In genomic region chr19:29857267-29857666, GRCm38 (mm10) we compare ENCODE assay signal across 30 mouse cellular contexts.
"Had no signal": no experiment of that assay in that cellular context is flagged by ENCODE, and none has a peak within 500 bp of the region (broad histone marks: within the 10 kb centered on the region; RNA-seq: fewer than 3 reads in every experiment).

No protein-coding gene starts in this region.

- H3K4me2 ChIP-seq: limb, embryonic 12.5 days; limb, embryonic 13.5 days; limb, embryonic 15.5 days; liver, embryonic 13.5 days; liver, embryonic 15.5 days; lung, embryonic 14.5 days; lung, embryonic 15.5 days; midbrain, embryonic 11.5 days; midbrain, embryonic 12.5 days; midbrain, embryonic 13.5 days; midbrain, embryonic 15.5 days; neural tube, embryonic 12.5 days; neural tube, embryonic 13.5 days had no signal

- H3K4me3 ChIP-seq: left cerebral cortex, adult 2 months; limb, embryonic 10.5 days; limb, embryonic 12.5 days; limb, embryonic 13.5 days; limb, embryonic 15.5 days; liver, embryonic 13.5 days; liver, embryonic 15.5 days; lung, embryonic 15.5 days; megakaryocyte, embryonic 14.5 days; midbrain, embryonic 10.5 days; midbrain, embryonic 12.5 days; midbrain, embryonic 13.5 days; midbrain, embryonic 15.5 days; myocyte; neural tube, embryonic 12.5 days; neural tube, embryonic 13.5 days had no signal

- H3K9ac ChIP-seq: limb, embryonic 12.5 days; limb, embryonic 13.5 days; limb, embryonic 15.5 days; liver, embryonic 13.5 days; liver, embryonic 14.5 days; liver, embryonic 15.5 days; lung, embryonic 14.5 days; lung, embryonic 15.5 days; midbrain, embryonic 12.5 days; midbrain, embryonic 13.5 days; midbrain, embryonic 15.5 days; neural tube, embryonic 12.5 days; neural tube, embryonic 13.5 days had no signal

- DNase-seq: left cerebral cortex, postnatal 4 days; liver, embryonic 13.5 days; lung, adult 18-20 months; lung, adult 2 months; lung, embryonic 14.5 days; lung, postnatal 10 days; lung, postnatal 14 days; lung, postnatal 36 days; lung, postnatal 4 days; midbrain, embryonic 14.5 days had no signal

- H3K9me3 ChIP-seq: limb, embryonic 10.5 days; limb, embryonic 12.5 days; limb, embryonic 13.5 days; limb, embryonic 15.5 days; liver, embryonic 13.5 days; liver, embryonic 15.5 days; lung, embryonic 15.5 days; megakaryocyte, embryonic 14.5 days; midbrain, embryonic 10.5 days; midbrain, embryonic 12.5 days; midbrain, embryonic 13.5 days; midbrain, embryonic 15.5 days; neural tube, embryonic 12.5 days; neural tube, embryonic 13.5 days had no signal

- ATAC-seq: lung, postnatal 0 days; midbrain, embryonic 13.5 days; midbrain, embryonic 15.5 days; midbrain, embryonic 16.5 days had no signal

- H3K27me3 ChIP-seq: limb, embryonic 12.5 days; limb, embryonic 13.5 days; limb, embryonic 15.5 days; liver, embryonic 13.5 days; liver, embryonic 15.5 days; lung, embryonic 15.5 days; midbrain, embryonic 12.5 days; midbrain, embryonic 13.5 days; midbrain, embryonic 15.5 days; neural tube, embryonic 12.5 days; neural tube, embryonic 13.5 days had no signal

- H3K27ac ChIP-seq: left cerebral cortex, adult 2 months; limb, embryonic 10.5 days; limb, embryonic 12.5 days; limb, embryonic 13.5 days; limb, embryonic 15.5 days; liver, embryonic 13.5 days; liver, embryonic 14.5 days; liver, embryonic 15.5 days; lung, embryonic 15.5 days; macrophage; midbrain, embryonic 10.5 days; midbrain, embryonic 12.5 days; midbrain, embryonic 13.5 days; midbrain, embryonic 15.5 days; neural tube, embryonic 12.5 days; neural tube, embryonic 13.5 days had no signal

- H3K4me1 ChIP-seq: limb, embryonic 10.5 days; limb, embryonic 12.5 days; limb, embryonic 13.5 days; limb, embryonic 15.5 days; liver, embryonic 13.5 days; liver, embryonic 15.5 days; lung, embryonic 15.5 days; megakaryocyte, embryonic 14.5 days; midbrain, embryonic 10.5 days; midbrain, embryonic 12.5 days; midbrain, embryonic 13.5 days; midbrain, embryonic 15.5 days; neural tube, embryonic 12.5 days; neural tube, embryonic 13.5 days had no signal

- H3K36me3 ChIP-seq: limb, embryonic 10.5 days; limb, embryonic 12.5 days; limb, embryonic 13.5 days; limb, embryonic 15.5 days; liver, embryonic 13.5 days; liver, embryonic 15.5 days; lung, embryonic 15.5 days; midbrain, embryonic 10.5 days; midbrain, embryonic 12.5 days; midbrain, embryonic 13.5 days; midbrain, embryonic 15.5 days; neural tube, embryonic 12.5 days; neural tube, embryonic 13.5 days had no signal
